Mouse (Mus musculus) neural tube, embryonic 14.5 days (tissue): Measurements from ENCODE around the gene Adi1. TPM values are rescaled to one million over a fixed set of nuclear protein-coding genes. Genes with fewer than 3 reads are reported as not detected.

Experiments
- ATAC-seq: fragments of 200-750 bp; cut with Nextera tagmentation; 2 replicates; pipeline ENCODE4 v1.8.0; 2017; ENCODE audit warnings: low read depth, mild to moderate bottlenecking, moderate TSS enrichment, moderate library complexity
- H3K27ac ChIP-seq: fragments of 300-500 bp; sonication (generic); 2 replicates; pipeline ENCODE4 v1.5.1; 2014; ENCODE audit warnings: low read depth, mild to moderate bottlenecking, control low read depth, low read length, moderate library complexity, mixed read lengths
- H3K27me3 ChIP-seq: fragments of 300-500 bp; sonication (generic); 2 replicates; pipeline ENCODE4 v1.6.1; 2014; ENCODE audit warnings: low read length; ENCODE audit not compliant: control insufficient read depth, insufficient read depth
- H3K36me3 ChIP-seq: fragments of 300-500 bp; sonication (generic); 2 replicates; pipeline ENCODE4 v1.6.1; 2014; ENCODE audit warnings: low read length, mixed read lengths; ENCODE audit not compliant: control insufficient read depth, insufficient read depth
- H3K4me1 ChIP-seq: fragments of 300-500 bp; sonication (generic); 2 replicates; pipeline ENCODE4 v1.6.1; 2014; ENCODE audit warnings: low read length; ENCODE audit not compliant: control insufficient read depth, insufficient read depth
- H3K4me2 ChIP-seq: fragments of 300-500 bp; sonication (generic); 2 replicates; pipeline ENCODE4 v1.6.1; 2014; ENCODE audit warnings: mild to moderate bottlenecking, low read depth, low read length, control low read depth
- H3K4me3 ChIP-seq: fragments of 300-500 bp; sonication (generic); 2 replicates; pipeline ENCODE4 v1.5.1; 2014; ENCODE audit warnings: low read depth, low read length, control low read depth, mixed read lengths
- H3K9ac ChIP-seq: fragments of 300-500 bp; sonication (generic); replicated peaks from 2 replicates; pipeline ENCODE4 v1.6.1; 2014; ENCODE audit warnings: low read depth, mild to moderate bottlenecking, control low read depth, low read length, mixed read lengths
- H3K9me3 ChIP-seq: fragments of 300-500 bp; sonication (generic); 2 replicates; pipeline ENCODE4 v1.6.1; 2016; ENCODE audit warnings: low read length; ENCODE audit not compliant: control insufficient read depth
- WGBS: fragments of 180-500 bp; shearing (Covaris S2); extraction: QIAGEN DNeasy Blood & Tissue Kit; methylation state at CpG from one replicate; pipeline ENCODE4 v1.1.7; 2014; 5-methylcytosine and 5-hydroxymethylcytosine counted together
- microRNA-seq: library from miRNA; unstranded; fragments of <30 nt; microRNA quantifications from one replicate; pipeline ENCODE4, GENCODE M21; 2016
- polyA plus RNA-seq: library from polyadenylated mRNA; unstranded; fragments of >200 nt; fragmentation: Nextera tagmentation; extraction: Ambion mirVana; gene quantifications from 2 replicates; pipeline ENCODE4 v1.2.1, GENCODE M21; 2014

Gene Adi1
- polyA plus RNA-seq, 1 experiment from 2014 or later: 25.4 TPM

GRCm38 (mm10) chr12:28717066-28717465 is 42.0 kb downstream of the Adi1 start:
- Histone ChIP-seq H3K4me1 (no peaks in the 10 kb centered on the region), H3K36me3 (peaks cover 18% of the 10 kb centered on the region), H3K9ac (no peak overlapping the region), H3K4me2 (no peak overlapping the region), H3K27ac (no peak overlapping the region), H3K9me3 (no peaks in the 10 kb centered on the region), H3K27me3 (no peaks in the 10 kb centered on the region), H3K4me3 (no peak overlapping the region)
- no peak for ATAC-seq
- 56% methylated on average over 2 of the region's 2 CpGs for WGBS

GRCm38 (mm10) chr12:28718106-28718505 is 43.1 kb downstream of the Adi1 start:
- WGBS: 87% methylated on average over 2 of the region's 2 CpGs
- no peak for ATAC-seq

GRCm38 (mm10) chr12:28724366-28724765 is 49.3 kb downstream of the Adi1 start:
- Histone ChIP-seq H3K4me1 (no peaks in the 10 kb centered on the region), H3K27me3 (no peaks in the 10 kb centered on the region), H3K9me3 (no peaks in the 10 kb centered on the region), H3K27ac (no peak overlapping the region), H3K36me3 (peaks cover 22% of the 10 kb centered on the region), H3K4me2 (no peak overlapping the region), H3K9ac (no peak overlapping the region), H3K4me3 (no peak overlapping the region)
- no peak for ATAC-seq
- 66% methylated on average over 3 of the region's 3 CpGs for WGBS

More at GRCm38 (mm10) chr12:28718106-28718505, 43.1 kb downstream of the Adi1 start:
- Histone ChIP-seq H3K4me2 (no peak overlapping the region), H3K4me3 (no peak overlapping the region), H3K27ac (no peak overlapping the region), H3K27me3 (no peaks in the 10 kb centered on the region), H3K9me3 (no peaks in the 10 kb centered on the region), H3K4me1 (no peaks in the 10 kb centered on the region), H3K36me3 (peaks cover 19% of the 10 kb centered on the region), H3K9ac (no peak overlapping the region)

DNA sequence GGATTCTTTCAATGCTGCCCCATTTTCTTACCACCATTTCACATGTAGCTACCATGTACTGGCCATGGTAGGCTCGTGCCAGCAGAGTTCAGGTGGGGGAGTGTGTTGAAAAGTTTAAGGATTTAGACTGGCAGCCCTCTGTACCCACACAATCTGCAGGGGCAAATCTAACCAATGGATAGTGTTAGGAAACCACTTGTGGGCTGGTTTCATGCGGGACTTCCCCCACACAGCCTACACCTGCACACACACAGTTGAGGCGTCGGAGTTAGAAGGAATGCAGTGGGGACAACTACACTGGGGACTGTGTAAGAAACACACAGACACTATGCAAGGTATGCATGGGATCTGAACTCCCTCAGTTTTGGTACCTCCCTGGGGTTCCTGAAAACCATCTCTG is 51.2 kb downstream of the Adi1 start:
- Histone ChIP-seq H3K4me3 (no peak overlapping the region), H3K36me3 (peaks cover 13% of the 10 kb centered on the region; the same call in 1 of the 2 replicates), H3K9me3 (no peaks in the 10 kb centered on the region), H3K4me2 (no peak overlapping the region), H3K4me1 (no peaks in the 10 kb centered on the region), H3K9ac (no peak overlapping the region), H3K27me3 (no peaks in the 10 kb centered on the region), H3K27ac (no peak overlapping the region)
- 93% methylated on average over 4 of the region's 4 CpGs for WGBS
- ATAC-seq: no peak

- Histone ChIP-seq H3K9ac (no peak overlapping the region), H3K36me3 (peaks cover 12% of the 10 kb centered on the region; the same call in 1 of the 2 replicates)
- WGBS: 89% methylated on average over 5 of the region's 5 CpGs
Measured at GRCm38 (mm10) chr12:28727061-28727460, 52.0 kb downstream of the Adi1 start.

More at GRCm38 (mm10) chr12:28727061-28727460, 52.0 kb downstream of the Adi1 start:
- no peak overlapping the region for H3K4me2 ChIP-seq
- H3K4me3 ChIP-seq: no peak overlapping the region
- no peaks in the 10 kb centered on the region for H3K4me1 ChIP-seq
- no peak for ATAC-seq
- H3K27ac ChIP-seq: no peak overlapping the region
- H3K27me3 ChIP-seq: no peaks in the 10 kb centered on the region
- no peaks in the 10 kb centered on the region for H3K9me3 ChIP-seq

Small RNAs within 50 kb of the gene (microRNA-seq; reads per million reads assigned to microRNA genes)
- gene Mir6937: not detected

Other genes with a start within 250 kb of the Adi1 start
- gene Dcdc2c, start 122.8 kb upstream of the Adi1 start, polyA plus RNA-seq: 0.33 TPM in 1 of 2 replicates, not detected in the other
- not detected in 2 replicates for gene Allc, start 92.7 kb upstream of the Adi1 start, polyA plus RNA-seq
- gene Colec11, start 51.9 kb upstream of the Adi1 start, polyA plus RNA-seq: 0.80 and 0.94 TPM in 2 replicates
- 537 and 647 TPM in 2 replicates for gene Rps7, start 39.3 kb upstream of the Adi1 start, polyA plus RNA-seq
- 19.5 and 21.7 TPM in 2 replicates for gene Rnaseh1, start 25.6 kb upstream of the Adi1 start, polyA plus RNA-seq
- gene Trappc12, start 75.2 kb downstream of the Adi1 start, polyA plus RNA-seq: 43.6 and 46.9 TPM in 2 replicates
- gene Eipr1, start 76.6 kb downstream of the Adi1 start, polyA plus RNA-seq: 72.5 and 77.3 TPM in 2 replicates